Mouse (Mus musculus): ENCODE results near the gene Nudt7.

- TF ChIP-seq CTCF (IDR thresholded peaks at IDR 0.05) (no peak), EP300 (IDR thresholded peaks at IDR 0.05) (no peak)
Observed at GRCm38 (mm10) chr8:114140437-114140836, 7.1 kb downstream of the Nudt7 start.

Measured in lung, postnatal 0 days (tissue).